Mouse (Mus musculus): Measurements from ENCODE around the gene Ankrd52. TPM values are rescaled to one million over a fixed set of nuclear protein-coding genes. Genes with fewer than 3 reads are reported as not detected.
"Not testable (repeated sequence)": the region's sequence is repeated elsewhere in the genome, so short reads cannot be mapped to it uniquely, and the experiment has no call there.

The Ankrd52 gene
- total and polyA plus RNA-seq, 3 experiments = 4.3 to 51.0 (median 15.3) TPM

- Histone ChIP-seq H3K27me3 (replicated peaks) (no peaks in the 10 kb centered on the region), H3K9ac (ENCODE audit: insufficient read depth, low read depth) (no peak overlapping the region), H3K4me3 (replicated peaks in 1 of 3; ENCODE audit: low read depth in 2 of 3, low read length in 2 of 3, poor library complexity in 1 of 3) (no peak overlapping the region), H3K9me3 (replicated peaks; ENCODE audit: low read length) (no peaks in the 10 kb centered on the region), H3K79me2 (replicated peaks; ENCODE audit: control insufficient read depth, extremely low read depth, insufficient read depth, poor library complexity, severe bottlenecking) (peaks cover 3% of the 10 kb centered on the region; the same call in 1 of the 2 replicates), H3K36me3 (replicated peaks in 1 of 2; ENCODE audit: control insufficient read depth in 1 of 2, insufficient read depth in 1 of 2, low read length in 1 of 2) (peaks cover 22 to 41% of the 10 kb centered on the region in 2 experiments), H3K27ac (ENCODE audit: insufficient read depth, low read depth) (no peak overlapping the region), H3K4me2 (ENCODE audit: insufficient read depth, low read depth, poor library complexity, severe bottlenecking) (no peak overlapping the region), H3K4me1 (ENCODE audit: control insufficient read depth in 1 of 2, insufficient read depth in 2 of 2) (peaks cover 2 to 10% of the 10 kb centered on the region in 2 experiments; a peak in 2 of 4 replicates)
- TF ChIP-seq JUND (conservative IDR thresholded peaks at IDR 0.05; ENCODE audit: low read depth, low read length) (no peak), CTCF (conservative IDR thresholded peaks at IDR 0.05 in 1 of 2, IDR thresholded peaks at IDR 0.05 in 1 of 2; ENCODE audit: low read depth in 2 of 2, low read length in 2 of 2) (peak in 1 of 2 experiments; percentile 52; a peak in 2 of 4 replicates), SMC3 (IDR thresholded peaks at IDR 0.05; ENCODE audit: low read depth, low read length) (no peak), ZMIZ1 (IDR thresholded peaks at IDR 0.05; ENCODE audit: low read depth, low read length) (no peak), MAX (IDR thresholded peaks at IDR 0.05; ENCODE audit: low read length) (no peak), RAD21 (IDR thresholded peaks at IDR 0.05; ENCODE audit: low read depth, low read length) (peak; percentile 7)
- dilution Hi-C loops (cut with MboI; ENCODE audit: extremely low pct_ligation_motif_present, extremely low pct_unique_long_range_greater_than_20kb, low sequenced_read_pairs) (no loop called here), in situ Hi-C loops (cut with MboI; ENCODE audit: low pct_ligation_motif_present, low pct_unique_long_range_greater_than_20kb, low sequenced_read_pairs) (no loop called here)
- no peak for DNase-seq (ENCODE audit: extremely low read depth)
Measured at GRCm38 (mm10) chr10:128327610-128328009, 49.3 kb upstream of the Ankrd52 start.

- H3K9me3 ChIP-seq (replicated peaks; ENCODE audit: low read length); H3K27ac ChIP-seq (ENCODE audit: insufficient read depth, low read depth); H3K4me2 ChIP-seq (ENCODE audit: insufficient read depth, low read depth, poor library complexity, severe bottlenecking); dilution Hi-C loops (cut with MboI; ENCODE audit: extremely low pct_ligation_motif_present, extremely low pct_unique_long_range_greater_than_20kb, low sequenced_read_pairs); H3K79me2 ChIP-seq (replicated peaks; ENCODE audit: control insufficient read depth, extremely low read depth, insufficient read depth, poor library complexity, severe bottlenecking); H3K9ac ChIP-seq (ENCODE audit: insufficient read depth, low read depth); H3K27me3 ChIP-seq (replicated peaks); DNase-seq (ENCODE audit: extremely low read depth); in situ Hi-C loops (cut with MboI; ENCODE audit: low pct_ligation_motif_present, low pct_unique_long_range_greater_than_20kb, low sequenced_read_pairs); H3K4me3 ChIP-seq (replicated peaks in 1 of 3; ENCODE audit: low read depth in 2 of 3, low read length in 2 of 3, poor library complexity in 1 of 3): not testable (repeated sequence)
- Histone ChIP-seq H3K4me1 (ENCODE audit: control insufficient read depth in 1 of 2, insufficient read depth in 2 of 2) (peaks cover 4 to 13% of the 10 kb centered on the region in 2 experiments; a peak in 3 of 4 replicates), H3K36me3 (replicated peaks in 1 of 2; ENCODE audit: control insufficient read depth in 1 of 2, insufficient read depth in 1 of 2, low read length in 1 of 2) (peaks cover 5 to 14% of the 10 kb centered on the region in 2 experiments)
- peak; percentile 80 for TF ChIP-seq TBP (conservative IDR thresholded peaks at IDR 0.05; ENCODE audit: low read depth, low read length)
- TF ChIP-seq ZNF384 (IDR thresholded peaks at IDR 0.05; ENCODE audit: low read depth, low read length) = peak; percentile 39
Measured at GRCm38 (mm10) chr10:128332358-128333249, 44.3 kb upstream of the Ankrd52 start.

GRCm38 (mm10) chr10:128335582-128335981 is 41.3 kb upstream of the Ankrd52 start:
- in situ Hi-C loops (cut with MboI; ENCODE audit: low pct_ligation_motif_present, low pct_unique_long_range_greater_than_20kb, low sequenced_read_pairs) (no loop called here), dilution Hi-C loops (cut with MboI; ENCODE audit: extremely low pct_ligation_motif_present, extremely low pct_unique_long_range_greater_than_20kb, low sequenced_read_pairs) (no loop called here)
- Histone ChIP-seq H3K79me2 (replicated peaks; ENCODE audit: control insufficient read depth, extremely low read depth, insufficient read depth, poor library complexity, severe bottlenecking) (peaks cover 26% of the 10 kb centered on the region), H3K27me3 (replicated peaks) (no peaks in the 10 kb centered on the region), H3K4me3 (replicated peaks in 1 of 3; ENCODE audit: low read depth in 2 of 3, low read length in 2 of 3, poor library complexity in 1 of 3) (no peak overlapping the region), H3K36me3 (replicated peaks in 1 of 2; ENCODE audit: control insufficient read depth in 1 of 2, insufficient read depth in 1 of 2, low read length in 1 of 2) (peaks cover 3 to 12% of the 10 kb centered on the region in 2 experiments), H3K4me2 (ENCODE audit: insufficient read depth, low read depth, poor library complexity, severe bottlenecking) (0 out of 2 replicates have a peak overlapping the region, but pooled peaks have one; percentile 25), H3K9me3 (replicated peaks; ENCODE audit: low read length) (no peaks in the 10 kb centered on the region), H3K4me1 (ENCODE audit: control insufficient read depth in 1 of 2, insufficient read depth in 2 of 2) (peaks cover 10 to 30% of the 10 kb centered on the region in 2 experiments), H3K27ac (ENCODE audit: insufficient read depth, low read depth) (no peak overlapping the region), H3K9ac (ENCODE audit: insufficient read depth, low read depth) (no peak overlapping the region)
- DNase-seq (ENCODE audit: extremely low read depth) = peak; percentile 85
- TF ChIP-seq HCFC1 (IDR thresholded peaks at IDR 0.05; ENCODE audit: low read depth, low read length) = peak; percentile 34; the same call in 1 of the 2 replicates
- no peak for TF ChIP-seq POLR2A (IDR thresholded peaks at IDR 0.05; ENCODE audit: low read depth, low read length)
- no peak for TF ChIP-seq CHD1 (IDR thresholded peaks at IDR 0.05; ENCODE audit: low read depth, low read length)
- peak; percentile 85 for TF ChIP-seq RAD21 (IDR thresholded peaks at IDR 0.05; ENCODE audit: low read depth, low read length)
- TF ChIP-seq USF2 (conservative IDR thresholded peaks at IDR 0.05; ENCODE audit: low read depth, low read length) = no peak
- peak; percentile 86 to 92 for TF ChIP-seq CTCF (conservative IDR thresholded peaks at IDR 0.05 in 1 of 2, IDR thresholded peaks at IDR 0.05 in 1 of 2; ENCODE audit: low read depth in 2 of 2, low read length in 2 of 2)
- TF ChIP-seq MYC (IDR thresholded peaks at IDR 0.05; ENCODE audit: low read depth, low read length) = peak; percentile 55; the same call in 1 of the 2 replicates
- no peak for TF ChIP-seq ZKSCAN1 (IDR thresholded peaks at IDR 0.05; ENCODE audit: borderline replicate concordance, low read depth, low read length)
- no peak for TF ChIP-seq E2F4 (IDR thresholded peaks at IDR 0.05; ENCODE audit: insufficient replicate concordance, low read depth, low read length)
- TF ChIP-seq GABPA (IDR thresholded peaks at IDR 0.05; ENCODE audit: insufficient replicate concordance, low read depth, low read length) = no peak
- peak; percentile 61; the same call in 1 of the 2 replicates for TF ChIP-seq IRF4 (IDR thresholded peaks at IDR 0.05; ENCODE audit: low read depth, low read length)
- TF ChIP-seq ZC3H11A (IDR thresholded peaks at IDR 0.05; ENCODE audit: low read depth, low read length) = peak; percentile 20; the same call in 1 of the 2 replicates
- no peak for TF ChIP-seq EP300 (IDR thresholded peaks at IDR 0.05; ENCODE audit: low read length)
- TF ChIP-seq BHLHE40 (IDR thresholded peaks at IDR 0.05; ENCODE audit: low read depth, low read length) = peak; percentile 35; the same call in 1 of the 2 replicates
- TF ChIP-seq RCOR1 (conservative IDR thresholded peaks at IDR 0.05; ENCODE audit: low read depth, low read length) = no peak
- no peak for TF ChIP-seq MXI1 (IDR thresholded peaks at IDR 0.05; ENCODE audit: low read depth, low read length)
- TF ChIP-seq JUN (IDR thresholded peaks at IDR 0.05; ENCODE audit: insufficient read depth, low read depth, low read length) = no peak
